Mouse (Mus musculus): Measurements from ENCODE around the gene Nxn. TPM values are rescaled to one million over a fixed set of nuclear protein-coding genes. Genes with fewer than 3 reads are reported as not detected.

The Nxn gene
- polyA plus RNA-seq, 1 experiment from 2014 or later: 62.3 TPM

GRCm38 (mm10) chr11:76300862-76301261 is 98.1 kb downstream of the Nxn start:
- no peak for DNase-seq (ENCODE audit: extremely low spot score, low spot score)
- H3K9me3 ChIP-seq: no peaks in the 10 kb centered on the region
- no peaks in the 10 kb centered on the region; the same call in 1 of the 2 replicates for H3K36me3 ChIP-seq (replicated peaks)
- 92% methylated on average over 5 of the region's 5 CpGs for WGBS
- no peak overlapping the region for H3K4me3 ChIP-seq
- H3K4me1 ChIP-seq: peaks cover 74% of the 10 kb centered on the region
- no peak overlapping the region for H3K27ac ChIP-seq
- H3K27me3 ChIP-seq (ENCODE audit: poor library complexity, severe bottlenecking): no peaks in the 10 kb centered on the region

GRCm38 (mm10) chr11:76298457-76299000 is 100.4 kb downstream of the Nxn start:
- Histone ChIP-seq H3K4me1 (peaks cover 80% of the 10 kb centered on the region), H3K27ac (peak overlapping the region; percentile 35; the same call in 1 of the 2 replicates)

GRCm38 (mm10) chr11:76297252-76297651 is 101.7 kb downstream of the Nxn start:
- Histone ChIP-seq H3K4me1 (peaks cover 80% of the 10 kb centered on the region), H3K4me3 (no peak overlapping the region), H3K9me3 (no peaks in the 10 kb centered on the region; the same call in 1 of the 2 replicates), H3K27me3 (ENCODE audit: poor library complexity, severe bottlenecking) (no peaks in the 10 kb centered on the region), H3K27ac (peak overlapping the region; percentile 62; the same call in 1 of the 2 replicates), H3K36me3 (replicated peaks) (peaks cover 3% of the 10 kb centered on the region; the same call in 1 of the 2 replicates)
- DNase-seq (ENCODE audit: extremely low spot score, low spot score): no peak
- 70% methylated on average over 9 of the region's 9 CpGs for WGBS

More at GRCm38 (mm10) chr11:76298457-76299000, 100.4 kb downstream of the Nxn start:
- 82% methylated on average over 9 of the region's 9 CpGs for WGBS
- DNase-seq (ENCODE audit: extremely low spot score, low spot score): no peak
- Histone ChIP-seq H3K9me3 (no peaks in the 10 kb centered on the region; the same call in 1 of the 2 replicates), H3K36me3 (replicated peaks) (peaks cover 3% of the 10 kb centered on the region; the same call in 1 of the 2 replicates), H3K27me3 (ENCODE audit: poor library complexity, severe bottlenecking) (no peaks in the 10 kb centered on the region), H3K4me3 (no peak overlapping the region)

GRCm38 (mm10) chr11:76294836-76295235 is 104.1 kb downstream of the Nxn start:
- no peaks in the 10 kb centered on the region; the same call in 1 of the 2 replicates for H3K9me3 ChIP-seq
- peaks cover 3% of the 10 kb centered on the region; the same call in 1 of the 2 replicates for H3K36me3 ChIP-seq (replicated peaks)
- no peaks in the 10 kb centered on the region for H3K27me3 ChIP-seq (ENCODE audit: poor library complexity, severe bottlenecking)
- H3K4me3 ChIP-seq: no peak overlapping the region
- H3K4me1 ChIP-seq: peaks cover 96% of the 10 kb centered on the region
- 9% methylated on average over 9 of the region's 9 CpGs for WGBS
- no peak for DNase-seq (ENCODE audit: extremely low spot score, low spot score)
- H3K27ac ChIP-seq: peak overlapping the region; percentile 76

GRCm38 (mm10) chr11:76294078-76294477 is 104.9 kb downstream of the Nxn start:
- Histone ChIP-seq H3K36me3 (replicated peaks) (peaks cover 3% of the 10 kb centered on the region; the same call in 1 of the 2 replicates), H3K27me3 (ENCODE audit: poor library complexity, severe bottlenecking) (no peaks in the 10 kb centered on the region), H3K9me3 (no peaks in the 10 kb centered on the region; the same call in 1 of the 2 replicates), H3K4me1 (peaks cover 97% of the 10 kb centered on the region), H3K27ac (peak overlapping the region; percentile 76), H3K4me3 (no peak overlapping the region)
- no peak for DNase-seq (ENCODE audit: extremely low spot score, low spot score)
- WGBS: 21% methylated on average over 5 of the region's 5 CpGs

- Histone ChIP-seq H3K27me3 (ENCODE audit: poor library complexity, severe bottlenecking) (no peaks in the 10 kb centered on the region), H3K27ac (peak overlapping the region; percentile 76), H3K9me3 (no peaks in the 10 kb centered on the region; the same call in 1 of the 2 replicates), H3K4me3 (no peak overlapping the region), H3K36me3 (replicated peaks) (peaks cover 3% of the 10 kb centered on the region; the same call in 1 of the 2 replicates), H3K4me1 (peaks cover 97% of the 10 kb centered on the region)
- 69% methylated on average over 6 of the region's 6 CpGs for WGBS
- no peak for DNase-seq (ENCODE audit: extremely low spot score, low spot score)
Observed at GRCm38 (mm10) chr11:76292831-76293230, 106.1 kb downstream of the Nxn start.

GRCm38 (mm10) chr11:76292398-76292797 is 106.5 kb downstream of the Nxn start:
- Histone ChIP-seq H3K27ac (peak overlapping the region; percentile 76), H3K4me1 (peaks cover 97% of the 10 kb centered on the region), H3K27me3 (ENCODE audit: poor library complexity, severe bottlenecking) (no peaks in the 10 kb centered on the region), H3K4me3 (no peak overlapping the region), H3K36me3 (replicated peaks) (peaks cover 3% of the 10 kb centered on the region; the same call in 1 of the 2 replicates), H3K9me3 (no peaks in the 10 kb centered on the region; the same call in 1 of the 2 replicates)
- WGBS: 86% methylated on average over 15 of the region's 15 CpGs
- no peak for DNase-seq (ENCODE audit: extremely low spot score, low spot score)

GRCm38 (mm10) chr11:76291960-76292359 is 107.0 kb downstream of the Nxn start:
- no peak for DNase-seq (ENCODE audit: extremely low spot score, low spot score)
- no peaks in the 10 kb centered on the region; the same call in 1 of the 2 replicates for H3K9me3 ChIP-seq
- WGBS: 85% methylated on average over 4 of the region's 4 CpGs
- H3K27me3 ChIP-seq (ENCODE audit: poor library complexity, severe bottlenecking): no peaks in the 10 kb centered on the region
- H3K4me3 ChIP-seq: no peak overlapping the region
- peaks cover 3% of the 10 kb centered on the region; the same call in 1 of the 2 replicates for H3K36me3 ChIP-seq (replicated peaks)
- peaks cover 97% of the 10 kb centered on the region for H3K4me1 ChIP-seq
- H3K27ac ChIP-seq: peak overlapping the region; percentile 76

- H3K4me3 ChIP-seq: no peak overlapping the region
- H3K27ac ChIP-seq: peak overlapping the region; percentile 82
- H3K36me3 ChIP-seq (replicated peaks): peaks cover 3% of the 10 kb centered on the region; the same call in 1 of the 2 replicates
- no peaks in the 10 kb centered on the region; the same call in 1 of the 2 replicates for H3K9me3 ChIP-seq
- 35% methylated on average over 11 of the region's 11 CpGs for WGBS
- DNase-seq (ENCODE audit: extremely low spot score, low spot score): no peak
- H3K27me3 ChIP-seq (ENCODE audit: poor library complexity, severe bottlenecking): no peaks in the 10 kb centered on the region
- H3K4me1 ChIP-seq: peaks cover 97% of the 10 kb centered on the region
Observed at GRCm38 (mm10) chr11:76290367-76290766, 108.6 kb downstream of the Nxn start.

- Histone ChIP-seq H3K36me3 (replicated peaks) (peaks cover 13% of the 10 kb centered on the region), H3K4me1 (peaks cover 81% of the 10 kb centered on the region), H3K9me3 (peaks cover 2% of the 10 kb centered on the region), H3K4me3 (no peak overlapping the region), H3K27me3 (ENCODE audit: poor library complexity, severe bottlenecking) (no peaks in the 10 kb centered on the region), H3K27ac (peak overlapping the region; percentile 82)
- no peak for DNase-seq (ENCODE audit: extremely low spot score, low spot score)
- 84% methylated on average over 6 of the region's 6 CpGs for WGBS
Observed at GRCm38 (mm10) chr11:76288645-76289044, 110.3 kb downstream of the Nxn start.

- H3K4me3 ChIP-seq: no peak overlapping the region
- peak overlapping the region; percentile 82 for H3K27ac ChIP-seq
- WGBS: 41% methylated on average over 10 of the region's 10 CpGs
- peaks cover 17% of the 10 kb centered on the region for H3K36me3 ChIP-seq (replicated peaks)
- DNase-seq (ENCODE audit: extremely low spot score, low spot score): no peak
- peaks cover 4% of the 10 kb centered on the region for H3K9me3 ChIP-seq
- H3K27me3 ChIP-seq (ENCODE audit: poor library complexity, severe bottlenecking): no peaks in the 10 kb centered on the region
- peaks cover 68% of the 10 kb centered on the region for H3K4me1 ChIP-seq
Observed at GRCm38 (mm10) chr11:76287301-76287700, 111.6 kb downstream of the Nxn start.

GRCm38 (mm10) chr11:76286534-76287126 is 112.3 kb downstream of the Nxn start:
- no peak for DNase-seq (ENCODE audit: extremely low spot score, low spot score)
- peak overlapping the region; percentile 82 for H3K27ac ChIP-seq

More at GRCm38 (mm10) chr11:76286534-76287126, 112.3 kb downstream of the Nxn start:
- H3K36me3 ChIP-seq (replicated peaks): peaks cover 17% of the 10 kb centered on the region
- 68% methylated on average over 10 of the region's 10 CpGs for WGBS
- H3K9me3 ChIP-seq: peaks cover 4% of the 10 kb centered on the region
- H3K4me1 ChIP-seq: peaks cover 61% of the 10 kb centered on the region
- H3K27me3 ChIP-seq (ENCODE audit: poor library complexity, severe bottlenecking): no peaks in the 10 kb centered on the region
- no peak overlapping the region for H3K4me3 ChIP-seq

Measured in forebrain, embryonic 10.5 days (tissue).